Mouse (Mus musculus) liver, adult 2 months (tissue): ENCODE results near the gene Fkbp8.

Experiments used
- CTCF ChIP-seq: fragments of 200-500 bp; IDR thresholded peaks from 2 replicates; pipeline ENCODE4 v1.5.1; 2011; ENCODE audit warnings: low read depth, low read length, control low read depth
- POLR2A ChIP-seq: fragments of 200-500 bp; IDR thresholded peaks from 2 replicates; pipeline ENCODE4 v1.6.1; 2011; ENCODE audit warnings: low read length, control low read depth; ENCODE audit not compliant: insufficient read depth; ENCODE audit errors: extremely low read depth

GRCm38 (mm10) chr8:70482943-70483342, 44.6 kb upstream of the Fkbp8 start:
- no peak for TF ChIP-seq CTCF
- TF ChIP-seq POLR2A = no peak
